9 mouse cellular contexts compared by ENCODE assay signal in the genomic region with DNA sequence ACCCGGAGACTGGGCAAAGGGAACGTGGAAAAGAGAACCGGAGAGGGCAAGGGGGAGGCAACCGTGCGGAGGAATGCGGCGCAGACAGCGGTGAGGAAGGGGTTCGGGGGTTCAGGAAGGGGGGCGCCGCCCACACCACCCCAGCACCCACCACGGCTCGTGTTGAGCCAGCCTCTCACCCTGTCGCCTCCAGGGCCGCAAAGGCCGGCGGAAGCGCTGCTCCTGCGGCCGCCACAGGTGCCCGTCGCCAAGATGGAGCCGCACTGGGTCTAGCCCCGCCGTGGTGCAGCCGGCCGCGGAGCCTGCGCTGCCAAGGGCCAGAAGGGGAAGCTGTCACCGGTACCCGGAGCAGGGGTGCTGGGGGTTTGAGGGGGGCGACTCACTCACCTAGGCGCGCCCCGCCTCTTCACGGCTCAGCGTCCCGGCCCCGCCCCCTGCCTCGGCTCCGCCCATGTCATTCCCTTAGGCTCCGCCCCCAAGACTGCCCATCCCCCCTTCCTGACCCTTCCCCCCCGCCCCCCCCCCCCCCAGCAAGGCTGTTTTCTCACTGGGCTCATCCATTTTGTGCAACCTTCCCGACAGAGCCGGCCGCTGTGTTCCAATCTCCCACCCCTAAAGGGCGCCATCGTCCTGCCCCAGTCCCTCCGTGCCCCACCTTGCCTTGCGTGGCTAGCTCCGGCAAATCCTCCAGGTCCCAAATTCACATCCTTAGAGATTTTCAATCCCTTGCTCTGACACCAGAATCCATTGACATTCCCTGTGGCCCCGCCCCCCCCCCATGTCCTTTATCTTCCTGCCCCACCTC. TPM values are rescaled to one million over a fixed set of nuclear protein-coding genes. Genes with fewer than 3 reads are reported as not detected.
DNase-seq lines count a peak whose midpoint lies in the region; ATAC-seq and TF ChIP-seq lines count a peak whose summit lies in the region.
"Had no signal": no experiment of that assay in that cellular context is flagged by ENCODE, and none has a peak within 500 bp of the region (broad histone marks: within the 10 kb centered on the region; RNA-seq: fewer than 3 reads in every experiment).

A gene (minus strand): TSS at position 423 of the 805 bp plus-strand sequence.

- H3K36me3 ChIP-seq in kidney, embryonic 15.5 days: no peaks in the 10 kb centered on the region

- no peaks in the 10 kb centered on the region for H3K9me3 ChIP-seq in kidney, embryonic 15.5 days (replicated peaks)

- TF ChIP-seq CTCF in lung, adult 2 months (IDR thresholded peaks at IDR 0.05; ENCODE audit: insufficient read depth, low read length): no peak
- TF ChIP-seq CTCF in cerebellum, adult 2 months (IDR thresholded peaks at IDR 0.05; ENCODE audit: borderline replicate concordance, insufficient read depth, low read depth, low read length): no peak

- no peak within 1 kb of the TSS for H3K27ac ChIP-seq in cerebellum, adult 2 months (ENCODE audit: insufficient read depth, low read length)
- H3K27ac ChIP-seq in kidney, embryonic 15.5 days: no peak within 1 kb of the TSS

- TF ChIP-seq POLR2A in lung, adult 2 months (IDR thresholded peaks at IDR 0.05; ENCODE audit: borderline replicate concordance, extremely low read depth, low read depth, low read length): no peak
- no peak for TF ChIP-seq POLR2A in cerebellum, adult 2 months (IDR thresholded peaks at IDR 0.05; ENCODE audit: borderline replicate concordance, insufficient read depth, low read length)

- H3K4me2 ChIP-seq in kidney, embryonic 15.5 days: peak within 1 kb of the TSS; percentile 99

- 6% methylated on average over 44 of the region's 52 CpGs for WGBS in lung, adult 2 months
- WGBS in cerebellum, adult 2 months: 4% methylated on average over 49 of the region's 52 CpGs
- WGBS in kidney, embryonic 15.5 days: 3% methylated on average over 44 of the region's 52 CpGs

- peak within 1 kb of the TSS; percentile 48 for H3K4me3 ChIP-seq in lung, adult 2 months (replicated peaks; ENCODE audit: extremely low read depth, low read depth, low read length)
- peak within 1 kb of the TSS; percentile 72 for H3K4me3 ChIP-seq in cerebellum, adult 2 months (replicated peaks; ENCODE audit: insufficient read depth, low read depth, low read length)
- peak within 1 kb of the TSS; percentile 77 for H3K4me3 ChIP-seq in kidney, embryonic 15.5 days (replicated peaks)

- peak; percentile 83 for ATAC-seq in granulocyte monocyte progenitor cell, adult 5-6 weeks (replicated peaks; ENCODE audit: poor library complexity, severe bottlenecking)
- peak; percentile 76 for ATAC-seq in kidney, embryonic 15.5 days (replicated peaks; ENCODE audit: low FRiP score)

- no peaks in the 10 kb centered on the region for H3K4me1 ChIP-seq in lung, adult 2 months (ENCODE audit: control insufficient read depth, insufficient read depth, low read length)
- no peaks in the 10 kb centered on the region; the same call in 1 of the 2 replicates for H3K4me1 ChIP-seq in cerebellum, adult 2 months (ENCODE audit: control insufficient read depth, insufficient read depth, low read length)
- peaks cover 15% of the 10 kb centered on the region for H3K4me1 ChIP-seq in kidney, embryonic 15.5 days

- DNase-seq in lung, adult 2 months: peak; percentile 37
- no peak for DNase-seq in lung, postnatal 25 days (ENCODE audit: low spot score)
- DNase-seq in cerebellum, adult 2 months: peak; percentile 54 to 59
- peak; percentile 14 for DNase-seq in lung, postnatal 36 days
- DNase-seq in right cerebral cortex, postnatal 25 days: peak; percentile 9
- no peak for DNase-seq in left cerebral cortex, adult 11 months (ENCODE audit: low spot score)

- H3K27me3 ChIP-seq in cerebellum, adult 2 months (ENCODE audit: control insufficient read depth, insufficient read depth, low read length): no peaks in the 10 kb centered on the region
- peaks cover 4% of the 10 kb centered on the region; the same call in 1 of the 2 replicates for H3K27me3 ChIP-seq in kidney, embryonic 15.5 days

- peak within 1 kb of the TSS; percentile 54 for H3K9ac ChIP-seq in kidney, embryonic 15.5 days

RNA-seq across cellular contexts. Expression of the gene that starts here (rescaled TPM):
- 0.15 and 0.59 TPM in 2 replicates for polyA plus RNA-seq in lung, adult 2 months (2012; rRNA removed)
- 1.5 and 1.6 TPM in 2 replicates for polyA plus RNA-seq in cerebellum, adult 2 months (2012; rRNA removed)
- not detected in 2 replicates for total RNA-seq in granulocyte monocyte progenitor cell, adult 5-6 weeks (2014; fragmentation: Nextera tagmentation)
- not detected in 2 replicates for total RNA-seq in granulocyte monocyte progenitor cell, adult 5-6 weeks (2017)
- polyA plus RNA-seq in kidney, embryonic 15.5 days (2015; fragmentation: Nextera tagmentation; extraction: Ambion mirVana): 0.51 and 0.83 TPM in 2 replicates
- total RNA-seq: neutrophil, adult 5-6 weeks had no signal

Comparison
In these comparisons a context has a peak if more than half of its experiments do, and no peak if none do; other contexts are left out.
1. DNase-seq: peak in cerebellum, adult 2 months (2 of 2), lung, postnatal 36 days (single experiment) and right cerebral cortex, postnatal 25 days (single experiment); none in lung, postnatal 25 days (single experiment) and left cerebral cortex, adult 11 months (single experiment).
2. Peak in DNase-seq and H3K4me3 ChIP-seq in lung, adult 2 months; RNA of the gene not detected or under 1 TPM.
3. Peak in ATAC-seq in granulocyte monocyte progenitor cell, adult 5-6 weeks; RNA of the gene not detected or under 1 TPM.
4. Peak in ATAC-seq, H3K4me3 ChIP-seq, H3K9ac ChIP-seq and H3K4me2 ChIP-seq in kidney, embryonic 15.5 days; RNA of the gene not detected or under 1 TPM.
5. Peak in every context shown above with its lines, with median percentiles within 50 percentile points of each other: H3K4me3 ChIP-seq.